Mouse (Mus musculus) liver, embryonic 14.5 days (tissue): ENCODE results near the gene Tpsb2. TPM values are rescaled to one million over a fixed set of nuclear protein-coding genes. Genes with fewer than 3 reads are reported as not detected.

Experiments used
- ATAC-seq: fragments of 200-750 bp; cut with Nextera tagmentation; 2 replicates; pipeline ENCODE4 v1.8.0; 2017; ENCODE audit warnings: moderate number of reproducible peaks, mild to moderate bottlenecking, moderate library complexity; ENCODE audit not compliant: insufficient read depth
- DNase-seq, 3 experiments: peaks; one replicate each; pipeline ENCODE4 v3.0.0-alpha.2; 2012 to 2013; ENCODE audit warnings: low read depth in 3 of 3, low spot score in 3 of 3
- H3K27ac ChIP-seq: fragments of 300-500 bp; sonication (generic); 2 replicates; pipeline ENCODE4 v1.5.1; 2014; ENCODE audit warnings: moderate library complexity, mild to moderate bottlenecking, control low read depth, inconsistent platforms
- H3K27me3 ChIP-seq: fragments of 300-500 bp; sonication (generic); 2 replicates; pipeline ENCODE4 v1.6.1; 2014; ENCODE audit warnings: mild to moderate bottlenecking, low read length, moderate library complexity; ENCODE audit not compliant: control insufficient read depth, insufficient read depth
- H3K36me3 ChIP-seq: fragments of 300-500 bp; sonication (generic); replicated peaks from 2 replicates; pipeline ENCODE4 v1.6.1; 2014; ENCODE audit warnings: low read depth; ENCODE audit not compliant: control insufficient read depth, insufficient read depth
- H3K4me1 ChIP-seq, 2 experiments: fragments of 200-500 bp in 1 of 2; fragments of 300-500 bp in 1 of 2; sonication (generic) in 1 of 2; replicated peaks; 2 replicates each; pipeline ENCODE4 v1.6.1; 2012 to 2014; ENCODE audit warnings: antibody characterized with exemption in 1 of 2, inconsistent platforms in 1 of 2, low read length in 1 of 2; ENCODE audit not compliant: control insufficient read depth in 2 of 2, insufficient read depth in 2 of 2
- H3K4me2 ChIP-seq: fragments of 300-500 bp; sonication (generic); 2 replicates; pipeline ENCODE4 v1.6.1; 2014; ENCODE audit warnings: low read depth, mild to moderate bottlenecking, control low read depth, moderate library complexity
- H3K4me3 ChIP-seq, 2 experiments: fragments of 200-500 bp in 1 of 2; fragments of 300-500 bp in 1 of 2; sonication (generic) in 1 of 2; 2 replicates each; pipeline ENCODE4 v1.5.1; 2012 to 2014; ENCODE audit warnings: low read depth in 2 of 2, low read length in 2 of 2, mild to moderate bottlenecking in 2 of 2, control low read depth in 1 of 2, inconsistent platforms in 1 of 2, moderate library complexity in 1 of 2; ENCODE audit not compliant: insufficient read depth in 1 of 2
- H3K9ac ChIP-seq: fragments of 300-500 bp; sonication (generic); replicated peaks from 2 replicates; pipeline ENCODE4 v1.6.1; 2014; ENCODE audit warnings: mild to moderate bottlenecking, control low read depth, moderate library complexity
- H3K9me3 ChIP-seq: fragments of 300-500 bp; sonication (generic); 2 replicates; pipeline ENCODE4 v1.6.1; 2016; ENCODE audit warnings: low read length, mixed read lengths; ENCODE audit not compliant: control insufficient read depth
- CTCF ChIP-seq: IDR thresholded peaks from 2 replicates; pipeline ENCODE4 v1.5.1; 2016; ENCODE audit warnings: antibody characterized with exemption, low read depth, control low read depth
- EP300 ChIP-seq: IDR thresholded peaks from 2 replicates; pipeline ENCODE4 v1.6.1; 2016; ENCODE audit warnings: antibody characterized with exemption, low read depth
- WGBS: fragments of 180-500 bp; shearing (Covaris S2); extraction: QIAGEN DNeasy Blood & Tissue Kit; methylation state at CpG from one replicate; pipeline ENCODE4 v1.1.7; 2014; ENCODE audit not compliant: insufficient replicate concordance; 5-methylcytosine and 5-hydroxymethylcytosine counted together
- polyA plus RNA-seq, 2 experiments: library from polyadenylated mRNA; depleted of rRNA in 1 of 2; stranded (reverse) in 1 of 2; unstranded in 1 of 2; fragments of >200 nt; fragmentation: Nextera tagmentation in 1 of 2; extraction: Ambion mirVana in 1 of 2; gene quantifications; 2 replicates each; pipeline versions ENCODE4 v1.2.1 to v1.2.3; 2012 to 2014

Tpsb2 gene
- polyA plus RNA-seq, 2 experiments: 0.11 to 0.44 TPM

DNA sequence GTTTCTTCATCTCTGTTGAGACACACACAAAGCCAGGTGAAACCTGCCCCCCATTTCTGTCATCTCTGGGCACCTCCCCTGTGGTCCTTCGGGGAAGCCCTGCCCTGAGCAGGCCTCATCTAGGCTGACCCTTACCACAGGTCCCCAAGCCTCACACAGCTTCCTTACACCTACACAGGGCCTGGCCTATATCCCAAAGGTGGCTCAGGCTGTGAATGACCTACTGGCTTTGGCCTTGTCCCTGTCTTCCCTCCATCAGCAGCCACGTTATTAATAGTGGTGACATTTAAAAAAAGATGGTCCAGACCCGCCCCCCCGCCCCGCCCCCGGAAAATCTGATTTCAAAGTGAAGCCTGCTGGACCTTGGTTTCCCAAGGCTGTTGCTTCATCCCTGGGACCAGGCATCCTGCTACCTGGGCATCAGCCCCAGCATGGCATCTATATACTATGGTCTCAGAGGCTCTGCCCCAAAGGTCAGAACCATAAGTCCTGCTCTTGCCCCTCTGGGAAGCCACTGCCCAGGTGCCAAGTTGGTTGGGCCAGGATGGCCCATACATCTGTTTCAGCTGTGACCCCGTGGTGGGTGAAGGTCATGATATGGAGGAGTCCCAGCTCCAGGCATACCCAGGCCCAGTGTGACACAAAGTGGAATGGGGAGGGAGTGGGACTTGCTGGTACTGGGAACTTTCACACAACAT is 42.3 kb downstream of the Tpsb2 start:
- H3K4me2 ChIP-seq: no peak overlapping the region
- H3K4me1 ChIP-seq: no peaks in the 10 kb centered on the region
- no peaks in the 10 kb centered on the region for H3K9me3 ChIP-seq
- H3K36me3 ChIP-seq: no peaks in the 10 kb centered on the region
- WGBS: 55% methylated on average over 7 of the region's 7 CpGs
- no peak overlapping the region for H3K4me3 ChIP-seq
- no peak overlapping the region for H3K9ac ChIP-seq
- ATAC-seq (no peak), DNase-seq (no peak)
- no peak overlapping the region for H3K27ac ChIP-seq
- TF ChIP-seq EP300 (no peak), CTCF (no peak)
- no peaks in the 10 kb centered on the region for H3K27me3 ChIP-seq

DNA sequence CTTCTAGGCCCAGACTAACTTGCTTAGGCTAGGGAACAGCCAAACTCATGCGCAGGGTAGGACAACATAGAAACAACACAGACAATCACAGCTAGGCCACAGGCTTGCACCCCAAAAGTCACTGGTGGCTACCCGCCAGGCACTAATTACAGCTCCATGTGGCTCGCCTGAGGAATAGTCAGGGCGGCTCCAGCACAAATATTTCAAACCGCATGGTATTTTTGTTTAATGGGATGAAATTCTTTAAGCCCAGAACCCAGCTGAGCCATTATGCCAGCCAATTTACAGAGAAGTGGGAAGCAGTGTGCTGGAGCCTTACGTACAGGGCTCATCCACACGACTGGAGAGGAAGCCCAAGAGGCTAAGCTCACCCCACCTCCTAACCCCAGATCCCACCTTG is 43.5 kb downstream of the Tpsb2 start:
- H3K27ac ChIP-seq: no peak overlapping the region
- H3K9me3 ChIP-seq: no peaks in the 10 kb centered on the region
- no peaks in the 10 kb centered on the region for H3K36me3 ChIP-seq
- TF ChIP-seq CTCF (no peak), EP300 (no peak)
- no peak overlapping the region for H3K9ac ChIP-seq
- ATAC-seq (no peak), DNase-seq (no peak)
- no peak overlapping the region for H3K4me2 ChIP-seq
- WGBS: 62% methylated on average over 7 of the region's 7 CpGs
- H3K27me3 ChIP-seq: no peaks in the 10 kb centered on the region
- H3K4me1 ChIP-seq: no peaks in the 10 kb centered on the region
- no peak overlapping the region for H3K4me3 ChIP-seq

DNA sequence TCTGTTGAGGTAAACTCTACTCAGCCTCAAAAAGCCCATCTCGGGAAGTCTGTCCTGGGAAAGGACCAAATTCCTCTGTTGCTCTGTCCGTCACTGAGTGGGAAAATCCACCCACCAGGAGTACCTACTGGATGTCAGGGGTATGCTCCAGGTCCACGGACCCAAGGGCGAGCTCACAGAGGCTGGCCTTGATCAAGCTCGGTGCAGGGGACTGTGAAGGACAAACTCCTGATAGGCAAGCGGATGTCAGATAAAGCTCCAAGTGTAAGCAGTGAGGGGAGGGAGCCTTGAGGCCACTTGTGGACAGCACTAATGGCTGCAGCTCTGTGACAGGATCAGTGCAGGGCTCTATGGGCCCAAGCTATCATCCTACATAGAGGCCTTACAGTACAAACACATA is 44.1 kb downstream of the Tpsb2 start:
- Histone ChIP-seq H3K4me2 (no peak overlapping the region), H3K4me1 (no peaks in the 10 kb centered on the region), H3K27ac (no peak overlapping the region), H3K36me3 (no peaks in the 10 kb centered on the region), H3K9ac (no peak overlapping the region), H3K9me3 (no peaks in the 10 kb centered on the region), H3K4me3 (no peak overlapping the region), H3K27me3 (no peaks in the 10 kb centered on the region)
- TF ChIP-seq EP300 (no peak), CTCF (no peak)
- 44% methylated on average over 6 of the region's 6 CpGs for WGBS
- DNase-seq: no peak
- ATAC-seq: no peak

DNA sequence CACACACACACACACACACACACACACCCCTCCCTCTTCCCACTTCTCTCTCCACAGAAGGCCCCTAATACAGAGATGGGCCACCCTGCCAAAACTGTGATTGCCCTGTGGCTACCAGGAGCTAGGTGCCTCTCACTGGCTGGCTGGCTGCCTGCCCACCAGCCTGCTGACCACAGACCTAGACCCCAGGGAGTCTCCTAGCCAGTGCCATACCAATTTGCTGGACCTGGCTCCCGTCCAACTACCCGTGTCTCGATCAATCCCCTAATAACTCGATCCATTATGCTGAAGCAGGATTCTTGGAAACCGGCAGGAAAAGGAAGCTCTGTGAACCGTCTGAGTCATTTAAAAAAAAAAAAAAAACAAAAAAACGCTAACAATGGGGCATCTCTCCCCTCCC is 44.7 kb downstream of the Tpsb2 start:
- no peak overlapping the region for H3K9ac ChIP-seq
- no peak overlapping the region for H3K27ac ChIP-seq

DNA sequence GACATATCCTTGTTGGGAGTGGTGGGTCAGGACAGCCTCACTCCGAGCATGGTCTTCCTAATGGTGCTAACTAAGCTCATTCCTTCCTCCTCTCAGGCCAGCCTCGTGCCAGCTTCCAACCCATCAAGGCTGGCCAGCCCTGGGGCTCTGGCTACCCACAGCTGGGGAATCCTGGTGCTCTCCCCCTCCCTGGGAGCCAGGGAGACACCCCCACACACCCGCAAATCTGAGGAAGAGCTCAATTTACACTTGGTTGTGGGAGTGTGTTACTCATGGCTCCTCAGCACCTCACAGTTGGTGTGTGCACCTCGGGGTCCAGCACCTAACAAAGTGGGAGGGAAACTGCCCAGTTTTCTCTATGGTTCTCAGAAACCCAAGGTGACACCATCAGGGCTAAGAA is 45.1 kb downstream of the Tpsb2 start:
- DNase-seq (no peak), ATAC-seq (no peak)
- no peaks in the 10 kb centered on the region for H3K36me3 ChIP-seq
- no peak overlapping the region for H3K9ac ChIP-seq
- WGBS: 22% methylated on average over 4 of the region's 4 CpGs
- TF ChIP-seq EP300 (no peak), CTCF (no peak)
- no peaks in the 10 kb centered on the region for H3K4me1 ChIP-seq
- H3K27me3 ChIP-seq: no peaks in the 10 kb centered on the region
- no peaks in the 10 kb centered on the region for H3K9me3 ChIP-seq
- H3K4me2 ChIP-seq: no peak overlapping the region
- no peak overlapping the region for H3K27ac ChIP-seq
- H3K4me3 ChIP-seq: no peak overlapping the region

More for the DNA sequence above, 44.7 kb downstream of the Tpsb2 start:
- no peaks in the 10 kb centered on the region for H3K36me3 ChIP-seq
- no peaks in the 10 kb centered on the region for H3K9me3 ChIP-seq
- TF ChIP-seq EP300: no peak
- TF ChIP-seq CTCF: no peak
- ATAC-seq (no peak), DNase-seq (no peak)
- no peaks in the 10 kb centered on the region for H3K4me1 ChIP-seq
- H3K4me3 ChIP-seq: no peak overlapping the region
- whole genome bisulfite sequencing: 26% methylated on average over 7 of the region's 7 CpGs
- no peaks in the 10 kb centered on the region for H3K27me3 ChIP-seq
- no peak overlapping the region for H3K4me2 ChIP-seq
